Mouse (Mus musculus): ENCODE data around the gene Tomm7. TPM values are rescaled to one million over a fixed set of nuclear protein-coding genes. Genes with fewer than 3 reads are reported as not detected.
"Not testable (repeated sequence)": the region's sequence is repeated elsewhere in the genome, so short reads cannot be mapped to it uniquely, and the experiment has no call there.

Tomm7 gene
- polyA plus RNA-seq, 1 experiment from 2014 or later = 141 TPM

DNA sequence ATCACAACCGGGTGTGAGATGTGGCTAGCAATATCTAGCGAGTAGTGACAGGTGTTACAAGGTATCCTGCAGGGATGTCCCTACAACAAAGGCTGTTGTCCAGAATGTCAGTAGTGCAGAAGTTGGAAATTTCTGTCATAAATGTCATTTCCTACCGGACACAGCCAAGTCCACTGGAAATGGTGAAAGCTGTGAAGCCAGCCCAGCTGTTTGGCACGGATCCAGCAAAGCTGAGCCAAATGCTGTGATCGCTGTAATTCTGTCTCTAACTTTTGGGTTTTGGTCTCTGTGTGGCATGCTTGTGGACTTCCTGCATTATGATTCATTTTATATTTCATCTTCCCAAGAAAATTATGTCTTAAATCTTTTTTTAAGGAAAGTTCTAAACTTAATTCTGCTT is 18.3 kb upstream of the Tomm7 start:
- Histone ChIP-seq H3K9ac (no peak overlapping the region), H3K4me3 (replicated peaks) (no peak overlapping the region), H3K4me2 (replicated peaks) (no peak overlapping the region), H3K9me3 (no peaks in the 10 kb centered on the region), H3K36me3 (peaks cover 5% of the 10 kb centered on the region; the same call in 1 of the 2 replicates), H3K4me1 (replicated peaks) (peaks cover 15% of the 10 kb centered on the region; the same call in 1 of the 2 replicates), H3K27ac (no peak overlapping the region), H3K27me3 (replicated peaks) (no peaks in the 10 kb centered on the region)
- 43% methylated on average over 5 of the region's 5 CpGs for WGBS
- ATAC-seq = no peak

DNA sequence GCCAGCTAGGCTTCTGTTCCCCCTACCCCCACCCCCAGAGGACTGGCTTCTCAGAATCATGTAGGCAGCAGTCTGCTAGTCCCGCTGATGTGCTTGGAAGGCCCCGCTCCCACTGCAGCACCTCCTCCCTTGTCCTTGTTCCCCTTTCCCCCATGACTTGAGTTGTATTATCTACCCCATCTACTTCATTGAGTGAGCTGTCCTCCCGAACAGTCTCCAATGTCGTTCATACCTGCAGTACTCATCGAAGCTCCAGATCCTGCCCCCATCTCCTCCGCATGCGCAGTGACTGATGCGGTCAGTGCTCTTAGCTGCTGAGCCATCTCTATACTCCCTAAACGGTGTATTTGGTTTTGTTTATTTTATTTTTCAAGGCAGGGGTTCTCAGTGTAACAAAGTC is 17.8 kb upstream of the Tomm7 start:
- Histone ChIP-seq H3K4me1 (replicated peaks) (peaks cover 15% of the 10 kb centered on the region; the same call in 1 of the 2 replicates), H3K27me3 (replicated peaks) (no peaks in the 10 kb centered on the region), H3K36me3 (peaks cover 7% of the 10 kb centered on the region), H3K4me3 (replicated peaks) (no peak overlapping the region), H3K27ac (no peak overlapping the region), H3K4me2 (replicated peaks) (no peak overlapping the region), H3K9ac (no peak overlapping the region), H3K9me3 (no peaks in the 10 kb centered on the region)
- ATAC-seq = no peak
- WGBS = 87% methylated on average over 9 of the region's 9 CpGs

DNA sequence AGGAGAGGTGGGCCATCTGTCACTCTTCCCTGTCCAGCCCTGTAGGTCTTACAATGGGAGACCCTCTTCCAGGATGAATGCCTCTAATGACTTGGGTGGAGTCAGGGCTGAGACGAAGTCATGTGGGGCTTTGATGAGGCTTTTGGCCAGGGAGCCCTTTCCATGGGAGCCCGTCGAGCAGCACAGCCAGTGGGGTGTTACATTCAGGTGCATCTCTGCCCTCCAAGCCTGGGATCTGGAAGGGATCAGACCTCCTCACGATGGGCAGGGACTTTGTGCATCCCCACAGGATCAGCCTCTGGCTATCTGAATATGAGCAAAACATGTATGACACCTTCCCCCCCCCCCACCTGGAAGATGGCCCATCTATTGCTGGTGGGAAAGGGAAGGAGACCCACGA is 15.9 kb upstream of the Tomm7 start:
- H3K4me1 ChIP-seq (replicated peaks) = peaks cover 15% of the 10 kb centered on the region; the same call in 1 of the 2 replicates
- no peak overlapping the region for H3K9ac ChIP-seq
- no peak overlapping the region for H3K4me3 ChIP-seq (replicated peaks)
- H3K27me3 ChIP-seq (replicated peaks) = no peaks in the 10 kb centered on the region
- H3K36me3 ChIP-seq = peaks cover 23% of the 10 kb centered on the region
- 84% methylated on average over 5 of the region's 5 CpGs for WGBS
- no peak overlapping the region for H3K4me2 ChIP-seq (replicated peaks)
- ATAC-seq = no peak
- H3K9me3 ChIP-seq = no peaks in the 10 kb centered on the region
- H3K27ac ChIP-seq = no peak overlapping the region

DNA sequence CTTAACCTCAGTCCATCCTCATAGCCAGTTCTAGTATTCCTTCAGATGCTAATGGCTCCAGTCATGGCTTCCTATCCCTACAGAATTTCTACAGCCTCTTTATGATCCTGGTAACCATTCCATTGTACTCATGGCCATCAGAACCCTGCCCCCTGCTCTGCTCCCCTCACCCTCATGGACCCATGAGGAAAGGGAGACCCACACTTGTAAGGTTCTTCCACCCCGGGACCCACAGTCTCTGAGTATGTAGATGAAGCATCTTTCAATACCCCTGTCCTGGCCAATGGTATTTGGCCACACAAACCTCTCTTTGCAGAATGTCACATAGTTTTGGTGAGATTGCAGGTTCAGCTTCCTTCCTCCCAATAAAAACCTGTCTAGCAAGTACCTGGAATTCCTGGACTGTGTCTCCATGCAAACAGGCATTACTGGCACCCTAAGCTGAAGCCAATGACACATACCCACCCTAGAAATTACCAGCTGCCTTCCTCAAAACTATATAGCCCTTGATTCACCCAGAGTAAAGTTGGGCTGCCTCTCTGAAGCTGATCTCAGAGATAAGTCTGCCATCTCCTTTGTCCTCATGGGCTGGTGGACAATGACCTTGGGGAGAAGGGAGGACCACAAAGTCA is 15.2 kb upstream of the Tomm7 start:
- Histone ChIP-seq H3K27ac (no peak overlapping the region), H3K4me3 (replicated peaks) (no peak overlapping the region), H3K27me3 (replicated peaks) (no peaks in the 10 kb centered on the region), H3K9me3 (no peaks in the 10 kb centered on the region), H3K4me1 (replicated peaks) (peaks cover 11% of the 10 kb centered on the region; the same call in 1 of the 2 replicates), H3K36me3 (peaks cover 25% of the 10 kb centered on the region), H3K4me2 (replicated peaks) (no peak overlapping the region), H3K9ac (no peak overlapping the region)
- 89% methylated on average over 1 of the region's 1 CpGs for WGBS
- ATAC-seq = no peak

DNA sequence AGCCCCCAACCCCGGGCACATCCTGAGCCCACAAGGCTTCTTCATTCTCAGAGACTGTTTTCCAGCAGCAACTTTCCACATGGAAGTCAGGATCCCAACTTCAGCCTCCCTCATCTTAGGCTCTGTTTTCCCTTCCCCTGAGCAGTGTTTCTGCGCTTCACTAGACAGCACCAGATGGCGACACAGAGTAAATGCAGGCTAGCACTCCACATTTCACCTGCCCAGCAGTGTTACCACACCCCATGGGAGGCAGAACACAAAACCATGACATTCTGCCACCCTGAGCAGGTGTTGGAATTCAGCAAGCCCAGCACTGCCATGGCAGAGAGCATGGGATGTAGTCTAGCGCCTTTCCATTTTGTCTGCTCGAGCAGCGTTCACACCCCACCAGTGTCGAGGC is 14.7 kb upstream of the Tomm7 start:
- Histone ChIP-seq H3K9ac (no peak overlapping the region), H3K4me2 (replicated peaks) (no peak overlapping the region), H3K4me3 (replicated peaks) (no peak overlapping the region), H3K27me3 (replicated peaks) (no peaks in the 10 kb centered on the region), H3K27ac (no peak overlapping the region), H3K4me1 (replicated peaks) (peaks cover 10% of the 10 kb centered on the region; the same call in 1 of the 2 replicates), H3K9me3 (no peaks in the 10 kb centered on the region), H3K36me3 (peaks cover 25% of the 10 kb centered on the region)
- 84% methylated on average over 7 of the region's 7 CpGs for WGBS
- no peak for ATAC-seq

DNA sequence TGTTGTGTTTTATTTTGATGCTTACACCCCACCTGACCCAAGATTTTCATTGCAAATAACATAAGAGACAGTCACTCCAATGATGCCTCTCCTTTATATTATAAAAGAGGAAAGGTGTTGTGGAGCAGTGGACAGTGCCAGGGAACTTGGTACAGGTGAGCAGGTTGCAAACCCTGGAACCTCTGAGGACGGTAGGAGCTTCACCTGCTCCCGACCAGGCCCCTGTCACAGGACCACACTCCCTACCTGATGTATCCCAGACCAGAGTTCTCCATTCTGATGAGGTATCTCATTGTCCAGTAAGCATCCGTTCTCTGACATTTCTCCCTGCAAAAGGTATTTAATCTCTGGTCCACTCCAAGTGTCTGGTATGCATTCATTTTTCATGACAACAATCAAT is 14.0 kb upstream of the Tomm7 start:
- no peak for ATAC-seq
- H3K27me3 ChIP-seq (replicated peaks) = no peaks in the 10 kb centered on the region
- no peak overlapping the region for H3K9ac ChIP-seq
- 78% methylated on average over 3 of the region's 3 CpGs for WGBS
- no peak overlapping the region for H3K4me2 ChIP-seq (replicated peaks)
- H3K4me1 ChIP-seq (replicated peaks) = peaks cover 8% of the 10 kb centered on the region; the same call in 1 of the 2 replicates
- H3K9me3 ChIP-seq = no peaks in the 10 kb centered on the region
- H3K36me3 ChIP-seq = peaks cover 25% of the 10 kb centered on the region
- H3K4me3 ChIP-seq (replicated peaks) = no peak overlapping the region
- no peak overlapping the region for H3K27ac ChIP-seq

DNA sequence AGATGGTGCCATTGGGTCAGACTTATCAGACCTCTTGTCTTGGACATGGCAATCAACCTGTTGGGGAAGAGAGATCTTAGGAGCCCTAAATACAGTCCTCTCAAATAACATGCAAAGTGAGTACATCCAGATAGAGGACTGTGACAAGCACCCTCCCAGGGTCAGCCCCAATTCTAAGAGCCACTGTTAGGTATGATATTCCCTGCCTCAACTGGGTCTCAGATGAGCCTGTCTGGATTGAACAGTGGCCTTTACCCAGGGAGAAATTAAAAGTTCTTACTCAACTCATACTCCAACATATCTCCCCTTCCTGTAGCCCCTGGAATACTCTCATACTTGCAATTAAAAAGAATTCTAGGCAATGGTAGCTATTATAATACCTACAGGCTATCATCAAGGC is 13.2 kb upstream of the Tomm7 start:
- H3K27ac ChIP-seq = no peak overlapping the region
- H3K27me3 ChIP-seq (replicated peaks) = no peaks in the 10 kb centered on the region
- no peak overlapping the region for H3K4me3 ChIP-seq (replicated peaks)
- no peak overlapping the region for H3K9ac ChIP-seq
- H3K4me2 ChIP-seq (replicated peaks) = no peak overlapping the region
- no peak for ATAC-seq
- H3K36me3 ChIP-seq = peaks cover 27% of the 10 kb centered on the region
- no peaks in the 10 kb centered on the region for H3K9me3 ChIP-seq
- peaks cover 7% of the 10 kb centered on the region; the same call in 1 of the 2 replicates for H3K4me1 ChIP-seq (replicated peaks)

DNA sequence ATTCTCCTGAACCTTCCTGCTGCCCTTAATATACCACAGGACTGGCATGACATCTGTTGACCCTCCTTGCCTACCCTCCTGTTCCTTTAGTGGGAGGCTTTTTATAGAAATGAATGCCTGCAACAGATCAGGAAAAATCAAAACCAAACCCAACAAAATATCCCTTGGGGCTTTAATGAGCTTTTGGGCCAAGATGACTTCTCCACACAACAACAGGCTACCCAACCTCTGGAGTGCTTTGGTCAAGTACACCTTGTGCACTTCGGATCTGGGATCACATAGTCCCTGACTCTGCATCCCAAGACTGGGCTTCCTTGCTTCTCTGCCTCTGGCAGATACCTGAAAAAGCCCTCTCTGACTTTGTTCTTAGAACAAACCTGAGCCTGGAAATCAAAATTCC is 12.2 kb upstream of the Tomm7 start:
- Histone ChIP-seq H3K4me3 (replicated peaks) (no peak overlapping the region), H3K27me3 (replicated peaks) (no peaks in the 10 kb centered on the region), H3K4me1 (replicated peaks) (0 out of 2 replicates have a peak, but pooled peaks cover 4% of the 10 kb centered on the region), H3K27ac (no peak overlapping the region), H3K4me2 (replicated peaks) (no peak overlapping the region), H3K9ac (no peak overlapping the region), H3K36me3 (peaks cover 27% of the 10 kb centered on the region), H3K9me3 (no peaks in the 10 kb centered on the region)
- 91% methylated on average over 1 of the region's 1 CpGs for WGBS
- ATAC-seq = no peak

DNA sequence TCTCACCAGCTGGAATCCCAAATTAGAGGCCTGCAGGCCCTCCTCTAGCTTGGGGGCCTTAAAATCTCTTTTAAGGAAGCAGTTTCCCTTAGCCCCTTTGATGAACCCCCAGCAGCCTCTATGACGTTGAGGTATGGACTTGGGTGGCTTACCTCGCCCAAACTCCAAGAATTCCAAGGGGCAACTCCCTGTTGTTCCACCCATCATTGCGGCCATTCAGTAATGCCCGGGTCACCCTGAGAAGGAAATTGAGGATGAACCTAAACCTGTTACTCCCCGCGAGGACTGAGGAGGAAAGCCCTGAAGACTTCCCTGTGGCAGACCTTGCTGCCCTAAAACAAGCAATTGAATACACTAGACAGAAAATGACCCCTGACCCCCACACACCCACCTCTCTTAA is 11.5 kb upstream of the Tomm7 start:
- Histone ChIP-seq H3K36me3 (peaks cover 27% of the 10 kb centered on the region), H3K27ac (no peak overlapping the region), H3K4me2 (replicated peaks) (no peak overlapping the region), H3K27me3 (replicated peaks) (no peaks in the 10 kb centered on the region), H3K4me3 (replicated peaks) (no peak overlapping the region), H3K9ac (no peak overlapping the region), H3K4me1 (replicated peaks) (0 out of 2 replicates have a peak, but pooled peaks cover 4% of the 10 kb centered on the region), H3K9me3 (no peaks in the 10 kb centered on the region)
- 88% methylated on average over 6 of the region's 6 CpGs for WGBS
- ATAC-seq = no peak

DNA sequence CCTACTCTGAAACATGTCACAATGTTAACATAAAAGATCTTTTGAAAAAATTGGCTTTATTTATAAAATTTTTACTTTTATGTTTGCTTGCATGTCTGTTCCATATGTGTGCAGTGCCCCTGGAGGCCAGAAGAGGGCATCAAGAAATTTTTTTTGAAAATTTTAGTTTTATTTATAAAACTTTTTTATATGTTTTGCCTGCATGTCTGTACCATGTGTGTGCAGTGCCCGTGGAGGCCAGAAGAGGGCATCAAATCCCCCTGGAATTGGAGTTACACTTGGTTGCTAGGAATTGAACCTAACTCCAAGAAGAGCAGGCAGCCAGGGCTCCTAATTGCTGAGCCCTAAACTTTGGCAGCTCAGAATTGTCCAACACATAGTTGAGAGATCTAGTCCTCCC is 9.0 kb upstream of the Tomm7 start:
- H3K9me3 ChIP-seq; H3K4me2 ChIP-seq (replicated peaks); H3K27ac ChIP-seq; H3K9ac ChIP-seq; H3K4me1 ChIP-seq (replicated peaks); ATAC-seq; H3K27me3 ChIP-seq (replicated peaks); H3K4me3 ChIP-seq (replicated peaks): not testable (repeated sequence)
- 93% methylated on average over 1 of the region's 1 CpGs for whole genome bisulfite sequencing
- peaks cover 23% of the 10 kb centered on the region for H3K36me3 ChIP-seq

DNA sequence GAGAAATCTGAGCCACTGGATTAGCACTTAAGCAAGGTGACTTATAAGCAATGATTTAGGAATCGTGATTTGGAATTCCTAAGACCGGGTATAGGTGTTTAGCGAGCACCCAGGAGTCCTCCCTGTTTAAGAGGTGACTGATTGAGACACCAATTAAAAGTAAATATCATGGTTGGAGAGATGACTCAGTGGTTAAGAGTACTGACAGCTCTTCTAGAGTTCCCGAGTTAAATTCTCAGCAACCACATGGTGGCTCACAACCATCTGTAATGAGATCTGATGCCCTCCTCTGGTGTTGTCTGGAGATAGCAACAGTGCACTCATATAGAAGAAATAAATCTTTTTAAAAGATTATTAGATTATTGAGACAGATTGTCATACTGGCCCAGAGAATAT is 7.2 kb upstream of the Tomm7 start:
- not testable (repeated sequence) for H3K27me3 ChIP-seq (replicated peaks); H3K9me3 ChIP-seq; ATAC-seq; H3K4me1 ChIP-seq (replicated peaks)
- Histone ChIP-seq H3K9ac (peak overlapping the region; percentile 86), H3K4me3 (replicated peaks) (peak overlapping the region; percentile 90), H3K27ac (peak overlapping the region; percentile 58; the same call in 1 of the 2 replicates), H3K4me2 (replicated peaks) (peak overlapping the region; percentile 70), H3K36me3 (peaks cover 17% of the 10 kb centered on the region)
- WGBS = 8% methylated on average over 4 of the region's 4 CpGs

DNA sequence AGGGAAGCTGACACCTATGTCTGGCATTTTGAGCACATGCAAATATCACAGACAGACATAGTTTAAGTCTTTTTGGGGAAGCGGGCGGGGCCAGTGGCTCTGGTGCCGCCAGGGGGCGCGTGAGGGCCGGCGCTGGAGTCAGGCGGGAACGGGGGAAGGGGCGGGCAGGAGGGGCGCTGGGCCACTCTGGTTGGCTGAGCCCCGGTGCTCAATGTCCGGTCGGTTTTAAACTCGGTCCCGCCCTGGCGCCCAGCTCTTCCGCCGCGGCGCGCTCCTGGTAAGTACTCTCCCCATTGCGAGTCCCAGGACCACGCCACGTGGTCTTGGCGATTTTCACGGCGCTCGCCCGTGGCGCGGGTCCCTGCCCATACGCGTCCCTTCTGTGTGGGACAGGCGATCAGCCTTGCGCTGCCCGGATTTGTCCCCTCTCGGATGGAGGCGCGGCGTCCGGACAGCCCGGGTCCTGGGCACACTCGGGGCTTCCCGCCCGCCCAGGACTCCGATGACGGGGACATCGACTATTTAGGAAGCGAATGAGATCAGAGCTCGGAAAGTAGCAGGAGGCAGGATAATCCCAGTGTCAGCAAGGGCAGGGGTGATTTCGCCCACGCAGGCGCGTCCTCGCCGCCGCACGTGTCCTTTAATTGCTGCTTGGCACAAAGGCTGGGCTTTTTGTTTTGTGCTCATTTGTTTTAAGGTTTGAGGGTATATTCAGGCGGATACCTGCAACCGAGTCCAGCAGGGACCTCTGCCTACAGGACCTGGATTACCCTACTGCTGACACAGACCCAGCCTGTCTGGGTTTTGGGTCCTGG is 6.6 kb upstream of the Tomm7 start:
- peaks cover 11% of the 10 kb centered on the region for H3K36me3 ChIP-seq
- H3K27me3 ChIP-seq (replicated peaks) = no peaks in the 10 kb centered on the region
- H3K4me2 ChIP-seq (replicated peaks) = peak overlapping the region; percentile 70
- H3K9ac ChIP-seq = peak overlapping the region; percentile 86
- under 1% methylated on average over 48 of the region's 61 CpGs for WGBS
- peak overlapping the region; percentile 58 for H3K27ac ChIP-seq
- no peaks in the 10 kb centered on the region for H3K9me3 ChIP-seq
- peak; percentile 98 for ATAC-seq
- 0 out of 2 replicates have a peak, but pooled peaks cover 4% of the 10 kb centered on the region for H3K4me1 ChIP-seq (replicated peaks)
- peak overlapping the region; percentile 90 for H3K4me3 ChIP-seq (replicated peaks)
